26 mouse cellular contexts compared by ENCODE assay signal in genomic region chr7:19121686-19122085, GRCm38 (mm10). TPM values are rescaled to one million over a fixed set of nuclear protein-coding genes. Genes with fewer than 3 reads are reported as not detected.
DNase-seq lines count a peak whose midpoint lies in the region; ATAC-seq and TF ChIP-seq lines count a peak whose summit lies in the region.
"Had no signal": no experiment of that assay in that cellular context is flagged by ENCODE, and none has a peak within 500 bp of the region (broad histone marks: within the 10 kb centered on the region; RNA-seq: fewer than 3 reads in every experiment).

No protein-coding gene starts in this region.

- peak; percentile 52 for DNase-seq in adrenal gland, postnatal 14 days
- DNase-seq in adrenal gland, adult 8-10 months, result no peak
- peak; percentile 89 for DNase-seq in kidney, adult 2 months
- no peak for DNase-seq in testis, postnatal 10 days (ENCODE audit: low spot score)
- DNase-seq in thymus, postnatal 36 days, result no peak
- DNase-seq: cerebellum, adult 9-11 months; gastrocnemius, postnatal 10 days; layer of hippocampus, adult 9-11 months; lung, adult 18-20 months; lung, postnatal 10 days; retina, postnatal 1 day; right cerebral cortex, postnatal 25 days; spleen, adult 18-20 months; thymus, adult 18-20 months; thymus, postnatal 4 days had no signal

- H3K27me3 ChIP-seq in kidney, adult 2 months (replicated peaks; ENCODE audit: control insufficient read depth, insufficient read depth, low read length), result no peaks in the 10 kb centered on the region
- H3K27me3 ChIP-seq in kidney, embryonic 14.5 days (ENCODE audit: control insufficient read depth, insufficient read depth, low read length), result no peaks in the 10 kb centered on the region
- H3K27me3 ChIP-seq in testis, adult 2 months (ENCODE audit: control insufficient read depth, insufficient read depth, low read length), result no peaks in the 10 kb centered on the region
- H3K27me3 ChIP-seq: intestine, embryonic 15.5 days; limb, embryonic 13.5 days; midbrain, embryonic 15.5 days had no signal

- H3K9ac ChIP-seq in kidney, embryonic 14.5 days (ENCODE audit: low read depth, low read length), result no peak overlapping the region
- H3K9ac ChIP-seq: intestine, embryonic 15.5 days; neural tube, embryonic 12.5 days had no signal

- H3K4me3 ChIP-seq in kidney, adult 2 months (ENCODE audit: insufficient read depth, low read depth, low read length), result 0 out of 2 replicates have a peak overlapping the region, but pooled peaks have one; percentile 0
- no peak overlapping the region for H3K4me3 ChIP-seq in kidney, embryonic 14.5 days (ENCODE audit: low read length)
- H3K4me3 ChIP-seq in testis, adult 2 months (ENCODE audit: control insufficient read depth, low read depth, low read length), result no peak overlapping the region
- H3K4me3 ChIP-seq: forebrain, embryonic 10.5 days; intestine, embryonic 15.5 days; limb, embryonic 13.5 days; midbrain, embryonic 15.5 days; neural tube, embryonic 12.5 days had no signal

- no peak overlapping the region for H3K4me2 ChIP-seq in kidney, embryonic 14.5 days (replicated peaks; ENCODE audit: low read depth, low read length)
- H3K4me2 ChIP-seq: heart, embryonic 11.5 days; intestine, embryonic 15.5 days; limb, embryonic 13.5 days had no signal

- no peak for TF ChIP-seq POLR2A in kidney, adult 2 months (IDR thresholded peaks at IDR 0.05; ENCODE audit: low read depth, low read length)
- TF ChIP-seq POLR2A in testis, adult 2 months (IDR thresholded peaks at IDR 0.05; ENCODE audit: control insufficient read depth, low read depth, low read length), result no peak

- no peaks in the 10 kb centered on the region for H3K36me3 ChIP-seq in kidney, adult 2 months (ENCODE audit: control insufficient read depth, insufficient read depth, low read length)
- H3K36me3 ChIP-seq in kidney, embryonic 14.5 days (ENCODE audit: control insufficient read depth, insufficient read depth, low read length), result no peaks in the 10 kb centered on the region
- H3K36me3 ChIP-seq in testis, adult 2 months (ENCODE audit: control insufficient read depth, insufficient read depth, low read length), result no peaks in the 10 kb centered on the region
- H3K36me3 ChIP-seq: intestine, embryonic 15.5 days; midbrain, embryonic 15.5 days; neural tube, embryonic 12.5 days had no signal

- no peak for TF ChIP-seq CTCF in kidney, adult 2 months (conservative IDR thresholded peaks at IDR 0.05; ENCODE audit: insufficient read depth, insufficient read length, low read depth, low read length)
- no peak for TF ChIP-seq CTCF in testis, adult 2 months (IDR thresholded peaks at IDR 0.05; ENCODE audit: control insufficient read depth, insufficient read depth, insufficient replicate concordance, low read depth, low read length)

- peaks cover 7% of the 10 kb centered on the region for H3K9me3 ChIP-seq in kidney, embryonic 14.5 days (ENCODE audit: control insufficient read depth, low read length)
- H3K9me3 ChIP-seq: intestine, embryonic 15.5 days; midbrain, embryonic 15.5 days had no signal

- peaks cover 26% of the 10 kb centered on the region for H3K4me1 ChIP-seq in kidney, adult 2 months (ENCODE audit: control insufficient read depth, insufficient read depth, low read length)
- H3K4me1 ChIP-seq in kidney, embryonic 14.5 days (ENCODE audit: control insufficient read depth, insufficient read depth, low read length), result peaks cover 16% of the 10 kb centered on the region
- H3K4me1 ChIP-seq in testis, adult 2 months (ENCODE audit: control insufficient read depth, insufficient read depth, low read length), result peaks cover 8% of the 10 kb centered on the region

- peak overlapping the region; percentile 78 for H3K27ac ChIP-seq in kidney, adult 2 months (ENCODE audit: insufficient read depth, low read depth, low read length)
- no peak overlapping the region for H3K27ac ChIP-seq in kidney, embryonic 14.5 days (ENCODE audit: low read depth, low read length)
- peak overlapping the region; percentile 25; the same call in 1 of the 2 replicates for H3K27ac ChIP-seq in testis, adult 2 months (ENCODE audit: control insufficient read depth, insufficient read depth, low read depth, low read length)
- H3K27ac ChIP-seq: forebrain, embryonic 10.5 days; intestine, embryonic 15.5 days; limb, embryonic 13.5 days; midbrain, embryonic 15.5 days; neural tube, embryonic 12.5 days had no signal

- 42% methylated on average over 4 of the region's 4 CpGs for WGBS in kidney, adult 2 months
- WGBS in kidney, embryonic 14.5 days, result 92% methylated on average over 4 of the region's 4 CpGs

- no peak for ATAC-seq in kidney, embryonic 14.5 days (ENCODE audit: low FRiP score, low TSS enrichment)
- ATAC-seq: forebrain, embryonic 16.5 days; hindbrain, embryonic 16.5 days; intestine, embryonic 15.5 days; midbrain, embryonic 15.5 days had no signal

RNA-seq across cellular contexts. Expression of gene Fbxo46, which starts 2.0 kb away (rescaled TPM):
- total RNA-seq in adrenal gland, postnatal 14 days (2021), result 11.2 and 11.9 TPM in 2 replicates
- 10 to 100 TPM; 13.6 to 17.6 (median 16.1) TPM for total RNA-seq in adrenal gland, adult 8-10 months (2022)
- 9.2 and 9.5 TPM in 2 replicates for polyA plus RNA-seq in kidney, adult 2 months (2012; rRNA removed)
- 5.7 and 10.0 TPM in 2 replicates for polyA plus RNA-seq in kidney, embryonic 14.5 days (2014; fragmentation: Nextera tagmentation; extraction: Ambion mirVana)
- 49.3 and 59.7 TPM in 2 replicates for polyA plus RNA-seq in testis, adult 2 months (2012; rRNA removed)

RNA-seq across cellular contexts. Expression of gene Gm4969, which starts 3.5 kb away (rescaled TPM):
- total RNA-seq in adrenal gland, postnatal 14 days (2021), result 0.19 TPM in 1 of 2 replicates, not detected in the other
- not detected for total RNA-seq in adrenal gland, adult 8-10 months (2022)
- 0.03 and 0.04 TPM in 2 replicates for polyA plus RNA-seq in kidney, adult 2 months (2012; rRNA removed)
- 2.3 and 4.5 TPM in 2 replicates for polyA plus RNA-seq in kidney, embryonic 14.5 days (2014; fragmentation: Nextera tagmentation; extraction: Ambion mirVana)
- 13.2 and 16.4 TPM in 2 replicates for polyA plus RNA-seq in testis, adult 2 months (2012; rRNA removed)
- polyA plus RNA-seq: large intestine, adult 2 months had no signal

RNA-seq across cellular contexts. Expression of gene Six5, which starts 27.3 kb away (rescaled TPM):
- 13.3 and 15.3 TPM in 2 replicates for total RNA-seq in adrenal gland, postnatal 14 days (2021)
- total RNA-seq in adrenal gland, adult 8-10 months (2022), result 10 to 100 TPM; 16.8 to 27.8 (median 20.2) TPM
- 14.1 and 22.2 TPM in 2 replicates for polyA plus RNA-seq in kidney, adult 2 months (2012; rRNA removed)
- 13.3 and 13.6 TPM in 2 replicates for polyA plus RNA-seq in kidney, embryonic 14.5 days (2014; fragmentation: Nextera tagmentation; extraction: Ambion mirVana)
- polyA plus RNA-seq in testis, adult 2 months (2012; rRNA removed), result 3.3 and 3.5 TPM in 2 replicates

RNA-seq across cellular contexts. Expression of gene Qpctl, which starts 27.4 kb away (rescaled TPM):
- total RNA-seq in adrenal gland, postnatal 14 days (2021), result 13.2 and 15.2 TPM in 2 replicates
- total RNA-seq in adrenal gland, adult 8-10 months (2022), result 10 to 100 TPM; 18.0 to 24.0 (median 23.9) TPM
- 11.9 and 12.1 TPM in 2 replicates for polyA plus RNA-seq in kidney, adult 2 months (2012; rRNA removed)
- polyA plus RNA-seq in kidney, embryonic 14.5 days (2014; fragmentation: Nextera tagmentation; extraction: Ambion mirVana), result 8.9 and 12.8 TPM in 2 replicates
- 12.7 and 13.5 TPM in 2 replicates for polyA plus RNA-seq in testis, adult 2 months (2012; rRNA removed)

RNA-seq across cellular contexts. Expression of gene Snrpd2, which starts 27.8 kb away (rescaled TPM):
- 79.1 and 87.8 TPM in 2 replicates for total RNA-seq in adrenal gland, postnatal 14 days (2021)
- total RNA-seq in adrenal gland, adult 8-10 months (2022), result 10 to 100 TPM; 86.1 to 97.7 (median 92.4) TPM
- polyA plus RNA-seq in kidney, adult 2 months (2012; rRNA removed), result 34.8 and 42.2 TPM in 2 replicates
- 155 and 205 TPM in 2 replicates for polyA plus RNA-seq in kidney, embryonic 14.5 days (2014; fragmentation: Nextera tagmentation; extraction: Ambion mirVana)
- polyA plus RNA-seq in testis, adult 2 months (2012; rRNA removed), result 135 and 140 TPM in 2 replicates

Comparison
In these comparisons a context has a peak if more than half of its experiments do, and no peak if none do; other contexts are left out.
1. DNase-seq: peak in adrenal gland, postnatal 14 days (single experiment) and kidney, adult 2 months (single experiment); none in adrenal gland, adult 8-10 months (single experiment), testis, postnatal 10 days (single experiment) and thymus, postnatal 36 days (0 of 2).